Mouse (Mus musculus) MEL (cell line): Measurements from ENCODE around the gene Atp8b4. TPM values are rescaled to one million over a fixed set of nuclear protein-coding genes. Genes with fewer than 3 reads are reported as not detected.

Source experiments
- DNase-seq: peaks from one replicate; pipeline ENCODE4 v3.0.0; 2011; ENCODE audit warnings: low read depth, low spot score
- H3K27ac ChIP-seq: 2 replicates; pipeline ENCODE4 v1.5.1; 2012; ENCODE audit warnings: low read depth, mild to moderate bottlenecking, control low read depth, low read length, moderate library complexity; ENCODE audit not compliant: control insufficient read depth
- H3K27me3 ChIP-seq, 2 experiments: fragments of 150-350 bp in 1 of 2; sonication (generic) in 1 of 2; 2 replicates each; pipeline ENCODE4 v1.6.1; 2012; ENCODE audit warnings: low read length in 2 of 2, mild to moderate bottlenecking in 2 of 2, improper control_type of control experiment in 1 of 2, moderate library complexity in 1 of 2; ENCODE audit not compliant: insufficient read depth in 2 of 2, control insufficient read depth in 1 of 2
- H3K36me3 ChIP-seq, 2 experiments: 2 replicates each; pipeline ENCODE4 v1.6.1; 2012 to 2014; ENCODE audit warnings: low read length in 2 of 2, improper control_type of control experiment in 1 of 2, inconsistent platforms in 1 of 2, mild to moderate bottlenecking in 1 of 2; ENCODE audit not compliant: insufficient read depth in 2 of 2, control insufficient read depth in 1 of 2
- H3K4me1 ChIP-seq, 2 experiments: fragments of 150-350 bp in 1 of 2; sonication (generic) in 1 of 2; 2 replicates each; pipeline ENCODE4 v1.6.1; 2012; ENCODE audit warnings: low read length in 2 of 2, improper control_type of control experiment in 1 of 2, mild to moderate bottlenecking in 1 of 2; ENCODE audit not compliant: insufficient read depth in 2 of 2, control insufficient read depth in 1 of 2
- H3K4me3 ChIP-seq, 2 experiments: fragments of 150-350 bp in 1 of 2; sonication (generic) in 1 of 2; 2 replicates each; pipeline ENCODE4 v1.5.1; 2012; ENCODE audit warnings: low read depth in 2 of 2, low read length in 2 of 2, mild to moderate bottlenecking in 2 of 2, moderate library complexity in 2 of 2, control low read depth in 1 of 2, improper control_type of control experiment in 1 of 2; ENCODE audit not compliant: control insufficient read depth in 1 of 2, insufficient read depth in 1 of 2
- H3K79me2 ChIP-seq: 2 replicates; pipeline ENCODE4 v1.6.1; 2012; ENCODE audit warnings: mild to moderate bottlenecking, low read length, moderate library complexity; ENCODE audit not compliant: control insufficient read depth, poor library complexity, insufficient read depth
- H3K9ac ChIP-seq: 2 replicates; pipeline ENCODE4 v1.6.1; 2012; ENCODE audit warnings: low read depth, mild to moderate bottlenecking, control low read depth, low read length, moderate library complexity; ENCODE audit not compliant: control insufficient read depth, poor library complexity, severe bottlenecking
- H3K9me3 ChIP-seq: fragments of 150-350 bp; sonication (generic); replicated peaks from 2 replicates; pipeline ENCODE4 v1.6.1; 2012; ENCODE audit warnings: mild to moderate bottlenecking, low read length, improper control_type of control experiment, moderate library complexity; ENCODE audit not compliant: insufficient read depth
- CHD1 ChIP-seq: IDR thresholded peaks from 2 replicates; pipeline ENCODE4 v1.6.1; 2012; ENCODE audit warnings: low read depth, mild to moderate bottlenecking, inconsistent platforms, low read length, improper control_type of control experiment
- ELF1 ChIP-seq: IDR thresholded peaks from 2 replicates; pipeline ENCODE4 v1.6.1; 2014; ENCODE audit warnings: low read depth, mild to moderate bottlenecking, inconsistent platforms, low read length, improper control_type of control experiment, moderate library complexity
- EP300 ChIP-seq, 2 experiments: IDR thresholded peaks; 2 replicates each; pipeline ENCODE4 v1.6.1; 2011; ENCODE audit warnings: improper control_type of control experiment in 2 of 2, low read length in 2 of 2, low read depth in 1 of 2, mild to moderate bottlenecking in 1 of 2
- ETS1 ChIP-seq: IDR thresholded peaks from 2 replicates; pipeline ENCODE4 v1.6.1; 2012; ENCODE audit warnings: low read depth, mild to moderate bottlenecking, inconsistent platforms, low read length, improper control_type of control experiment, moderate library complexity
- JUND ChIP-seq: IDR thresholded peaks from 2 replicates; pipeline ENCODE4 v1.6.1; 2011; ENCODE audit warnings: low read depth, mild to moderate bottlenecking, improper control_type of control experiment, low read length
- MAZ ChIP-seq: IDR thresholded peaks from 2 replicates; pipeline ENCODE4 v1.6.1; 2012; ENCODE audit warnings: low read depth, mild to moderate bottlenecking, inconsistent platforms, low read length, improper control_type of control experiment
- NRF1 ChIP-seq: IDR thresholded peaks from 2 replicates; pipeline ENCODE4 v1.6.1; 2014; ENCODE audit warnings: low read depth, mild to moderate bottlenecking, inconsistent platforms, low read length, improper control_type of control experiment, moderate library complexity; ENCODE audit not compliant: poor library complexity, insufficient read depth, severe bottlenecking
- POLR2A ChIP-seq, 2 experiments: IDR thresholded peaks; 2 replicates each; pipeline ENCODE4 v1.6.1; 2011 to 2012; ENCODE audit warnings: low read length in 2 of 2, mild to moderate bottlenecking in 2 of 2, control low read depth in 1 of 2, improper control_type of control experiment in 1 of 2, low read depth in 1 of 2, moderate library complexity in 1 of 2; ENCODE audit not compliant: control insufficient read depth in 1 of 2, insufficient read depth in 1 of 2, poor library complexity in 1 of 2
- POLR2AphosphoS2 ChIP-seq: IDR thresholded peaks from 2 replicates; pipeline ENCODE4 v1.6.1; 2011; ENCODE audit warnings: low read length, improper control_type of control experiment
- RCOR1 ChIP-seq: IDR thresholded peaks from 2 replicates; pipeline ENCODE4 v1.6.1; 2012; ENCODE audit warnings: low read depth, mild to moderate bottlenecking, inconsistent platforms, low read length, improper control_type of control experiment
- TAL1 ChIP-seq: IDR thresholded peaks from 2 replicates; pipeline ENCODE4 v1.6.1; 2012; ENCODE audit warnings: mild to moderate bottlenecking, inconsistent platforms, low read length, moderate library complexity, mixed read lengths
- UBTF ChIP-seq: IDR thresholded peaks from 2 replicates; pipeline ENCODE4 v1.6.1; 2012; ENCODE audit warnings: low read depth, mild to moderate bottlenecking, inconsistent platforms, low read length, improper control_type of control experiment, moderate library complexity, borderline replicate concordance; ENCODE audit not compliant: insufficient read depth
- USF1 ChIP-seq: IDR thresholded peaks from 2 replicates; pipeline ENCODE4 v1.6.1; 2014; ENCODE audit warnings: low read depth, mild to moderate bottlenecking, inconsistent platforms, low read length, improper control_type of control experiment, moderate library complexity
- USF2 ChIP-seq, 2 experiments: IDR thresholded peaks; 2 replicates each; pipeline ENCODE4 v1.6.1; 2011 to 2012; ENCODE audit warnings: improper control_type of control experiment in 2 of 2, low read length in 2 of 2, borderline replicate concordance in 1 of 2, inconsistent platforms in 1 of 2, low read depth in 1 of 2, mild to moderate bottlenecking in 1 of 2; ENCODE audit not compliant: insufficient read depth in 1 of 2
- ZKSCAN1 ChIP-seq: IDR thresholded peaks from 2 replicates; pipeline ENCODE4 v1.6.1; 2012; ENCODE audit warnings: low read depth, mild to moderate bottlenecking, inconsistent platforms, low read length, improper control_type of control experiment, moderate library complexity
- polyA plus RNA-seq, 2 experiments: library from polyadenylated mRNA; stranded (reverse) in 1 of 2; unstranded in 1 of 2; fragments of >175 nt in 1 of 2; fragments of >200 nt in 1 of 2; gene quantifications; 2 replicates each; pipeline versions ENCODE4 v1.2.1 to v1.2.4; 2012; ENCODE audit warnings: low replicate concordance in 2 of 2, low read depth in 1 of 2; ENCODE audit not compliant: insufficient read length in 2 of 2, insufficient read depth in 1 of 2, missing spikeins in 1 of 2
- total RNA-seq: library from RNA; depleted of rRNA; stranded (reverse); fragments of 300-350 nt; gene quantifications from 2 replicates; pipeline ENCODE4 v1.2.3, GENCODE M21; 2012

Gene Atp8b4
- total and polyA plus RNA-seq, 3 experiments: not detected

DNA sequence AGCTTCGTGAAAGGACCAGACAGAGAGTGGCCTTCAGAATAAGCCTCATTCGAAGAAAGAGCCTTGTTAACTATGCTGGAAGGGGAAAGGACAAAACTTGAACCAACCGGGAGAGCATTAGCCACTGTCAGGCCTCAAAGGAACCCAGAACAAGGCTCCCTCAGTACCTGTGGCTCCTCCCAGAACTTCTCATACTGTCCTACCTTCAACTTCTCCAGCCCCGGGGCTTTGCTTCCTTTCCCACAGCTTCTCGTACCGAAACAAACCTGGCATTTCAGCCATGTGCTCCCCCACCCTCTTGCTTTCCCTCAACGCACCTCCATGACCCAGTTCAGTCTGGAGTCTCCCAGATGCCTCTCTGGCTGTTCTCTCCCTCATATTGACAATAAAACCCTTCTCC is 160.3 kb downstream of the Atp8b4 start:
- Histone ChIP-seq H3K27ac (no peak overlapping the region), H3K4me1 (no peaks in the 10 kb centered on the region), H3K36me3 (no peaks in the 10 kb centered on the region), H3K27me3 (no peaks in the 10 kb centered on the region), H3K79me2 (no peaks in the 10 kb centered on the region), H3K9me3 (no peaks in the 10 kb centered on the region), H3K4me3 (no peak overlapping the region), H3K9ac (no peak overlapping the region)
- no peak for DNase-seq
- no peak for TF ChIP-seq POLR2AphosphoS2
- no peak for TF ChIP-seq NRF1

DNA sequence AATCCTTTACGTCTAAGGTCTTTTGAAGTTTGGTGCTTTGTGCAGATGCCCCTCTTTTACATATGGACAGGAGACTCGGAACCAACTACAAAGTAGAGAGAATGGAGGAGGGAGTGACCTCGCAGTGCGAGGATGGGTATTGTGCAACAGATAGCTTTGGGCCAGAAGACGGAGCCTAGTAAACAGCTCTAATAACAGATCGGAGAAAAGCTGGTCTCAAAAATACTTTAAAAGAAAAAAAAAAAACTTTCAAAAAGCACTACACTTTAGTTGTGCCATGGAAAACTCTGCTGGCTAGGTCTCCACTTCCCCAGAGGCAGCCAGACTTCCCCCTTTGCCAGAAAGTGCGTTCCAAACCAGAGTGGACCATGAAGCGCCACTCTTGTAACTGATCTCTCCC is 161.0 kb downstream of the Atp8b4 start:
- no peak for DNase-seq
- Histone ChIP-seq H3K4me3 (no peak overlapping the region), H3K27ac (no peak overlapping the region), H3K9ac (no peak overlapping the region), H3K4me1 (no peaks in the 10 kb centered on the region)
- TF ChIP-seq ZKSCAN1 (no peak), CHD1 (no peak), TAL1 (no peak), RCOR1 (no peak), ETS1 (no peak), ELF1 (no peak), POLR2A (IDR thresholded peaks at IDR 0.05; ENCODE audit: control insufficient read depth in 1 of 2, insufficient read depth in 1 of 2, low read depth in 1 of 2, low read length in 2 of 2, poor library complexity in 1 of 2) (no peak), EP300 (IDR thresholded peaks at IDR 0.05; ENCODE audit: low read depth in 1 of 2, low read length in 2 of 2) (no peak), USF1 (no peak), JUND (no peak), UBTF (no peak), MAZ (no peak)
- TF ChIP-seq, all 39 proteins: peak for 0
- H3K36me3 ChIP-seq: no peaks in the 10 kb centered on the region
- no peaks in the 10 kb centered on the region for H3K27me3 ChIP-seq
- H3K9me3 ChIP-seq: no peaks in the 10 kb centered on the region
- H3K79me2 ChIP-seq: no peaks in the 10 kb centered on the region

DNA sequence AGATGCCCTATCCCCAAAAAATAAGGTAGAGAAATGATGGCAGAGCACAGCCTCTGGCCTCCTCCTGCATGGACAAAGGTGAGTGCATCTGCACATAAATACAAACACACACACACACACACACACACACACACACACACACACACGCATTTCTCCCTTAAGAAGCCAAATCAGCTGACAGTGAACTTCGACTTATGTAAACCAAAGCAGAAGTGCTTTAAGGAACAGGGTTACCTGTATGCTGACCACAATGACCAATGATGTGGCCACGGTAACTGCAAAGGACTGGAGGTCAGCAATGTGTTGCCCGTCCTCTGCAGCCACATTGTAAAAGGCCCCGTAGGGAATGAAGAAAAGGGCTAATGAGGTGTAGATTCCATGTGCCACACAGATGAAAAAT is 163.3 kb downstream of the Atp8b4 start:
- H3K27ac ChIP-seq: no peak overlapping the region
- no peak overlapping the region for H3K4me3 ChIP-seq
- H3K79me2 ChIP-seq: no peaks in the 10 kb centered on the region
- H3K36me3 ChIP-seq: no peaks in the 10 kb centered on the region
- H3K4me1 ChIP-seq: no peaks in the 10 kb centered on the region
- H3K27me3 ChIP-seq: no peaks in the 10 kb centered on the region
- H3K9me3 ChIP-seq: no peaks in the 10 kb centered on the region
- H3K9ac ChIP-seq: no peak overlapping the region
- DNase-seq: no peak
- no peak for TF ChIP-seq USF2 (IDR thresholded peaks at IDR 0.05; ENCODE audit: borderline replicate concordance in 1 of 2, insufficient read depth in 1 of 2, low read depth in 1 of 2, low read length in 2 of 2)
